Mouse (Mus musculus) embryonic facial prominence, embryonic 10.5 days (tissue): ENCODE data around the gene Foxred2. TPM values are rescaled to one million over a fixed set of nuclear protein-coding genes. Genes with fewer than 3 reads are reported as not detected.

Experiments used
- DNase-seq: peaks from one replicate; pipeline ENCODE4 v3.0.0-alpha.2; 2017; ENCODE audit warnings: low spot score
- H3K27ac ChIP-seq: fragments of 300-500 bp; sonication (generic); replicated peaks from 2 replicates; pipeline ENCODE4 v1.5.1; 2016; ENCODE audit warnings: mild to moderate bottlenecking
- H3K27me3 ChIP-seq: fragments of 300-500 bp; sonication (generic); replicated peaks from 2 replicates; pipeline ENCODE4 v1.6.1; 2016; ENCODE audit warnings: low read depth, mild to moderate bottlenecking; ENCODE audit not compliant: poor library complexity, severe bottlenecking
- H3K36me3 ChIP-seq: fragments of 300-500 bp; sonication (generic); replicated peaks from 2 replicates; pipeline ENCODE4 v1.6.1; 2016; ENCODE audit warnings: mild to moderate bottlenecking, moderate library complexity
- H3K4me1 ChIP-seq: fragments of 300-500 bp; sonication (generic); 2 replicates; pipeline ENCODE4 v1.6.1; 2016
- H3K4me3 ChIP-seq: fragments of 300-500 bp; sonication (generic); 2 replicates; pipeline ENCODE4 v1.5.1; 2016; ENCODE audit warnings: mild to moderate bottlenecking, moderate library complexity
- H3K9me3 ChIP-seq: fragments of 300-500 bp; sonication (generic); 2 replicates; pipeline ENCODE4 v1.6.1; 2016; ENCODE audit warnings: mild to moderate bottlenecking
- WGBS: fragments of 180-500 bp; shearing (Covaris S2); methylation state at CpG from one replicate; pipeline ENCODE4 v1.1.7; 2016; 5-methylcytosine and 5-hydroxymethylcytosine counted together
- polyA plus RNA-seq: library from polyadenylated mRNA; unstranded; fragments of >200 nt; fragmentation: Nextera tagmentation; extraction: Ambion mirVana; gene quantifications from 2 replicates; pipeline ENCODE4 v1.2.1, GENCODE M21; 2016

The Foxred2 gene
- polyA plus RNA-seq, 1 experiment from 2014 or later: 7.2 TPM

DNA sequence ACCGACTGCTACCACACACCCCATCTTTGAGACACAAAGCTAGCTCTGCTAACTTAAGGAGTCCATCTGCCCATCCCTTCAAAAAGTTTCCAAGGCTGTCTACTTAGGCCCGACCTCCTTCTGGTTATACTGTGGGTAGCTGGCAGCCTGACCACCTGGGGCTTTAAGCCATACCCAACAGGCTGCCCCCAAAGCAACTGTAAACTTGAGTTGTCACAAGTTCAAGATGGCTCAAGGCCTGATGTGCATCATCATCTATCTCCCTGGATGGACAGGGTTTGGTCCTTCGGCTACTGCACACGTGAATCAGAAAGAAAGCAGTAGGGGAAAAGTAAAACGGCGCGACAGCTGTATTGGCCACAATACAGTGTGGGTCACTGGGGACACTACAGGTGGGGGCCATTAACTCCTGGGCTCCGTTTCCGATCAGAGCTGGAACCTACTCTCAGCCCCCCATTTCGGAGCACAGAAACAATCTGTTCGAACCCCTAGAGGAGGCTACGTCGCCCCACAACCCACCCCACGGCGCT lies 13.5 kb upstream of the Foxred2 start:
- peak overlapping the region; percentile 99 for H3K27ac ChIP-seq
- peaks cover 20% of the 10 kb centered on the region for H3K4me1 ChIP-seq
- no peaks in the 10 kb centered on the region for H3K9me3 ChIP-seq
- no peaks in the 10 kb centered on the region for H3K27me3 ChIP-seq
- H3K4me3 ChIP-seq: peak overlapping the region; percentile 99
- peaks cover 43% of the 10 kb centered on the region for H3K36me3 ChIP-seq
- WGBS: 3% methylated on average over 15 of the region's 15 CpGs
- DNase-seq: no peak

DNA sequence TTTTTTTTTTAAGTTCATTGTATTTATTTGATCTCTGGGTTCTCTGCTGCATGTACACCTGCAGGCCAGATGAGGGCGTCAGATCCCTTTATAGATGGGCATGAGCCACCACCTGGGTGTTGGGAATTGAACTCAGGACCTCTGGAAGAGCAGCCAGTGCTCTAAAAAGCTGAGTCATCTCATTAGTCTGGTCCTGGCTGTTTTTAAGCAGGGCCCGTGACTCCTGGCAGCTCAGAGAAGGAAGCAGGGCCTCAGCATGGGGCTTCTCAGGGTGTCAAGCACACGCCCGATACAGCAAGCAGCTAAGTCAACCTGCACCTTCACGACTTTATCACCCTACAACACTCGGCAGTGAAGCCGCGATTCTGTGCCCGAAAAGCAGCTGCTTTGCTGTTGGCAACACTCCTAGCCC lies 8.6 kb upstream of the Foxred2 start:
- H3K27ac ChIP-seq: no peak overlapping the region
- no peaks in the 10 kb centered on the region for H3K27me3 ChIP-seq
- H3K4me1 ChIP-seq: peaks cover 12% of the 10 kb centered on the region
- no peak overlapping the region for H3K4me3 ChIP-seq
- WGBS: 89% methylated on average over 9 of the region's 9 CpGs
- no peak for DNase-seq
- H3K36me3 ChIP-seq: peaks cover 92% of the 10 kb centered on the region
- no peaks in the 10 kb centered on the region for H3K9me3 ChIP-seq

DNA sequence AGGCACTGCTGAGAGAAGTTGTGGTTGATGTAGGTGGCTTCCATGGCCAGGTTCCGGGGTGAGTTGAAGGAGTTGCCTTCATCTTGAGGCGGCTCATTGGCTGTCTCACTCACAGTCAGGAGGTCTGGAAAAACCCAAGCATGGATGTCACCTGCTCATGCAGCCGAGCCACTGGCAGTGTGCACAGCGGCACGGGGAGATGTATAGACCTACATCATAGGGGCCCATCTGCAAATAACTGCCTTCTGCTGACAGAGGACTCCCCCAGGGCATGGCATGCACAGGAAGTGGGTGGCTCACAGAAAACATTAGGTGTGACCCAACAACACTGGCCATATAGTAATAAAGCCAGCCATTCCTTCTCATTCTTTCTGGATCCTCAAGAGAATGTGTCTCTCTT lies 5.9 kb upstream of the Foxred2 start:
- Histone ChIP-seq H3K27me3 (no peaks in the 10 kb centered on the region), H3K9me3 (no peaks in the 10 kb centered on the region), H3K4me1 (no peaks in the 10 kb centered on the region; the same call in 1 of the 2 replicates), H3K4me3 (no peak overlapping the region), H3K27ac (no peak overlapping the region), H3K36me3 (peaks cover 96% of the 10 kb centered on the region)
- DNase-seq: no peak
- 94% methylated on average over 5 of the region's 5 CpGs for WGBS

DNA sequence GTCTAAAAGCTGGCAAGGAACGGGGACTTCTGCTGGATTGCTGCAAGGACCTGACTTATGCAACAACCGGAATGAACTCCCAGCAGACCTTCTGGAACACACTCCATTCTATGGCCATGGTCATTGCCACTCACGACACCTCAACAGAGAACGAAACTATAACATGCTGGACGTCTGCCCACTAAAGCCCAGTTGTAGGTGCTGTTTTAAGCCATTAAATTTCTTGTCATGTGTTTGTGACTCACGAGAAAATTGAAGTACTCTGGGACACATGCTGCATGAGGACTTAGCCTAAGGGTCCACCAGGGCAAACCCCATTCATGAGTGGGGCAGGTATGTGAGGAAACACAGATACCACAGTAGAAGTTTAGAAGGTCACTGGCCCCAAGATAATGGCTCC lies 4.2 kb upstream of the Foxred2 start:
- H3K4me3 ChIP-seq: no peak overlapping the region
- no peaks in the 10 kb centered on the region for H3K9me3 ChIP-seq
- no peak for DNase-seq
- no peak overlapping the region for H3K27ac ChIP-seq
- H3K4me1 ChIP-seq: peaks cover 15% of the 10 kb centered on the region
- peaks cover 9% of the 10 kb centered on the region for H3K27me3 ChIP-seq
- peaks cover 78% of the 10 kb centered on the region for H3K36me3 ChIP-seq
- WGBS: 95% methylated on average over 6 of the region's 6 CpGs

DNA sequence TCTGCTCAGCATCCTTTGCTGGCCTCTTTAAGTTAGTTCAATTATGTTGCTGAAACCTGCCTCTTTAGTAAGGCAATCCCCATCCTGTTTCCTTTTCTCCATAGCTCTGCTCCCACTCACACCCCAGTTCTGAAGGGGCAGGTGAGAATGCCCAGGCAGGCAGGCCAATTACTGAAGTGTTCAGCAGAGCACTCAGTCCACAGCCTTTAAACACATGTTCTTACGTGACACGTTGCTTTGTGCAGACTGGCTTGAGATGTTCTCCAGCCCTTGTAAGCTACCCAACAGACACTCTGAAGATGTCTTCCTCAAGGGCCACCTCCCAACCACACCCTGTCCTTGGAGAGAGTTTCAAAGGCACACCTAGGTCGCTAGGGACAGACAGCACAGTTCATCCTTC lies 1.5 kb upstream of the Foxred2 start:
- H3K36me3 ChIP-seq: peaks cover 57% of the 10 kb centered on the region
- H3K4me1 ChIP-seq: peaks cover 19% of the 10 kb centered on the region
- H3K27me3 ChIP-seq: peaks cover 30% of the 10 kb centered on the region
- H3K9me3 ChIP-seq: no peaks in the 10 kb centered on the region
- no peak overlapping the region for H3K27ac ChIP-seq
- DNase-seq: no peak
- 61% methylated on average over 3 of the region's 3 CpGs for WGBS
- no peak overlapping the region for H3K4me3 ChIP-seq

DNA sequence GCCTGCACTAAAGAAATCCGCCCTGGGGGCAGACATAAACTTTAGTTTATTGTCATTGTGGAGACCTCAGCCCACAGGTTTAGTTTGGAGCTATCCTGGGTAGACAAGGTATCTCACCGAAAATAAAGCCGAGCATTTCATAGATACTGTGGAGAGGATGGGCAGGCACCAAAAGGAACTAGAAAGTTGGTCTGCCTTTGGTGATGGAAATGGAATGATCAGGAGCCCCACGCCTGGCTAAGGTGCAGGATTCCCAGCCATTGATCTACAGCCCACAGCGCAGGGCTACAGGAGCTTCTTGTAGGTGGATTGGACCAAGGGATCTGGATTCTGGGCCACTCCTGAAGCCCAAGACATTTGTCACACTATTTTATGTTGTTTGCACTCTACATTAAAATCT lies 1.1 kb upstream of the Foxred2 start:
- Histone ChIP-seq H3K4me3 (0 out of 2 replicates have a peak overlapping the region, but pooled peaks have one; percentile 71), H3K27me3 (peaks cover 30% of the 10 kb centered on the region), H3K9me3 (no peaks in the 10 kb centered on the region), H3K4me1 (peaks cover 19% of the 10 kb centered on the region), H3K27ac (no peak overlapping the region), H3K36me3 (peaks cover 57% of the 10 kb centered on the region)
- WGBS: 48% methylated on average over 5 of the region's 5 CpGs
- no peak for DNase-seq

DNA sequence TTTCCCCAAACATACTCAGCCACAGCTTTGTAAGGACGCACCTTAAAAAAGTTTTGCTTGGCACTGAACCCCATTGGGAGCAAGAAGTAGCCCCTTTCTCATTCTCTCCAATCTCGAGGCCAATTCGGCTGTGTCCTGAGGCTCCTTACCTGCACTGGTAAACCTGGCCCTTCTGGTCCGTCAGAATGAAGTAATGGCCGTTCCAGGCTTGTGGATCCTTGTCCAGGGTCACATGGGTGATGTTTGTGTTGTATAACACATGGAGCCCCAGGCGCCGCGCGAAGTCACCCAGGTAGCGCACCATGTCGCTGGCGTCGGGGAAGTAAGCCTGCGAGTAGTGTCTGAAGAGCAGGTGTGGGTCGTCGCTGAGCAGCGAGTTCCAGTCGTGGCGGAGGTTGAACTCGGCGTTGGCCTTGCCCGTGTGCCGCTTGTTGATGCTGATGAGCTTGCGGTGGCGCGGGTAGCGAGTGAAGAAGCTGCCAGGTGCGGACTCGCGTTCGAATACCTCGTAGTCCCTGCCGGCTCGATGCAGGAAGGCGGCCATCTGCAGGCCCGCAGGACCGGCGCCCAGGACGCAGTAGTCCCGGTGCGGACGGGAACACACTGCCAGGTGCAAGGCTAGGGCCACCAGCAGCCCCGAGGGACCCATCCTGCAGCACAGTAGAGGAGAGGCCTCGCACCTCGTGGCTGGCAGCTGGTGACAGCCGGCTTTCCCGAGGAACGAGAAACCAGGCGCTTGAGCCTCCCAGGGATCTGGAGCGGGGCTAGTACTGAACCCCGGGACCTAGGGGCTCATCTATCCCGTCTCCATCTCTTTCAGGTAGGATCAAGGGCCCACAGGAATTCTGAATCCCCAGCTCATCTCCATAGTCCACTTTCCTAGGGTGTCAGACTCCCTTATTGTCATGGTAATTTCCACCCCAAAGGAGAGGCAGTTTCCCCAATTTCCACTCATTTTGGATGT lies 800 bp downstream of the Foxred2 start:
- H3K27ac ChIP-seq: peak overlapping the region; percentile 78
- peak overlapping the region; percentile 71 for H3K4me3 ChIP-seq
- H3K36me3 ChIP-seq: peaks cover 52% of the 10 kb centered on the region
- peak; percentile 47 for DNase-seq
- WGBS: 10% methylated on average over 52 of the region's 52 CpGs
- H3K27me3 ChIP-seq: peaks cover 30% of the 10 kb centered on the region
- H3K4me1 ChIP-seq: peaks cover 19% of the 10 kb centered on the region
- no peaks in the 10 kb centered on the region for H3K9me3 ChIP-seq

DNA sequence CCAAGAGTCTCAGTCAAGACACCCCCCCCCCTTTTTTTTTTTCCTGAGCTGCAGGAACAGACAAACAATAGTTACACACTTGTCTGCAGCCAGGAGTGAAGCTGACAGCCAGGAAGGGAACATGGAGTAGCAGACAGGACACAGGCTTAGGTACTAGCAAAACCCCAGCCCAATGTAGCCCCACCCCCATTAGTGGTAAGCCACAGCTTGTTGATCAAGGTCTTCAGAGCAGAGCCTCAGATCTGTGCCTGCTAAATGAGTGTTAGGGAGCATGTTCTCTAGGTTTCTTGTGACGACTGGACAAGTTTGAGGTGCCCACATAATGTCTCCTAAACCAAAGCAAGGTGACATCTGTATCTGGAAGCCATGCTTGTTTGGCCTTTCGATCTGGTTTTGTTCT lies 2.2 kb downstream of the Foxred2 start:
- Histone ChIP-seq H3K4me1 (peaks cover 19% of the 10 kb centered on the region), H3K4me3 (no peak overlapping the region), H3K9me3 (no peaks in the 10 kb centered on the region), H3K27me3 (peaks cover 30% of the 10 kb centered on the region), H3K27ac (no peak overlapping the region), H3K36me3 (peaks cover 46% of the 10 kb centered on the region)
- DNase-seq: no peak
- 93% methylated on average over 2 of the region's 2 CpGs for WGBS

DNA sequence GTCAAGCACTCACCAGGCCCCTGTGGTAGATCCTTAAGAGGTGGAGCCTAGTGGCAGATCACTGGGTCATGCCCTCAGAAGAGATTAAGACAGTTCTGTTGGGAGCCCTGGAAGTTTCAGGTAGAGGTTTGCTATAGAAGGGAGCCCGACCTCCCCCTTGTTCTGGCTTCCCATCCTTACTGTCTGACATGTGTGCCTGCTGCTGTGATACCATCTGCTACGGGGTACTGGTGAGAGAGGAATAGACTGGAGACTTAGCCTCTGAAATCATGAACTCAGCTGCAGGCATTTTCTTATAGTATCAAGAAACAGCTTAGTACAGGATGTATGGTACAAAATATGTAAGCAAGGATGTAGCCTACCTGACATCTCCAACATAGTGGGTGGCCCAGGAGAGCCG lies 3.6 kb downstream of the Foxred2 start:
- H3K4me3 ChIP-seq: no peak overlapping the region
- H3K36me3 ChIP-seq: peaks cover 41% of the 10 kb centered on the region
- no peak for DNase-seq
- H3K27me3 ChIP-seq: peaks cover 30% of the 10 kb centered on the region
- WGBS: 84% methylated on average over 3 of the region's 3 CpGs
- peaks cover 19% of the 10 kb centered on the region for H3K4me1 ChIP-seq
- no peaks in the 10 kb centered on the region for H3K9me3 ChIP-seq
- no peak overlapping the region for H3K27ac ChIP-seq

DNA sequence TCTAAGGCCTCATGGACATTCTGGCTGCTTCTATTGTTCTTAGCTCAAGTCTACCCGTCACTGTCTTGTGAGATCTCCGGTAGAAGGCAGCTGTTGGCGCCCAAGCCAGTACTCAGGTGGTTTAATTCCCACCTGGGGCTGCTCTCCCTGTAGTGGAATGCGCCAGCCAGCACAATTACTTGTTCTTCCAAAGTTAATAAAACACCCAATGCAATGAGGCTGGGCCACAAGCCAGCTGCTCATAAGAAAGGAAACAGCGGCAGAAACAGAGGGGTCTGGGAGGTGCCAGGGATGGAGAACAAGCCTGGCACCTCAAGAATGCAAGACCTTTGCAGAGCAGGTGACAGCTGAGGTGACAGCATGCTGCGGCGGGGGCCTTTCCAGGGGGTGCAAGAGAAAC lies 7.5 kb downstream of the Foxred2 start:
- H3K4me1 ChIP-seq: no peaks in the 10 kb centered on the region
- no peaks in the 10 kb centered on the region for H3K9me3 ChIP-seq
- H3K36me3 ChIP-seq: peaks cover 70% of the 10 kb centered on the region
- H3K4me3 ChIP-seq: no peak overlapping the region
- DNase-seq: no peak
- no peak overlapping the region for H3K27ac ChIP-seq
- 88% methylated on average over 7 of the region's 7 CpGs for WGBS
- peaks cover 5% of the 10 kb centered on the region; the same call in 1 of the 2 replicates for H3K27me3 ChIP-seq

DNA sequence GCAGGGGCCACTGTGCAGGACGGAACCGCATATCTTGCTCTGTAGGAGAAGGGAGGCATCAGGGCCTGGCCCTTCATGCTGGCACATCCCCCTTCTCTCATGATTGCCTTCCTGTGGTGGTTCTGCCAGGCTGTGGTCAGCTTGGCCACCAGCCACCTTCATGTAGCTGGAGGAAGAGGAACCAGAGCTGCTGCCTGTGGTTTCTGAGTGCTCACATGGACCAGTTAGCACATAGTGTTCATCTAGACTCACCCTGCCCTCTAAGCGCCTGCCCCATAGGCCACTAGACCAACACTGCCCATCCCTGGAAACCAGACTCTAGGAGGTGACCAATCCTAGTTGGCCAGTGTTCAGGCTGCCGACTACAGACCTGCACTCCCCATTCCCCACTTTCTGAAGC lies 10.8 kb downstream of the Foxred2 start:
- Histone ChIP-seq H3K36me3 (peaks cover 69% of the 10 kb centered on the region), H3K4me3 (no peak overlapping the region), H3K4me1 (no peaks in the 10 kb centered on the region), H3K27me3 (no peaks in the 10 kb centered on the region), H3K27ac (no peak overlapping the region), H3K9me3 (no peaks in the 10 kb centered on the region)
- WGBS: 87% methylated on average over 4 of the region's 4 CpGs
- DNase-seq: no peak

DNA sequence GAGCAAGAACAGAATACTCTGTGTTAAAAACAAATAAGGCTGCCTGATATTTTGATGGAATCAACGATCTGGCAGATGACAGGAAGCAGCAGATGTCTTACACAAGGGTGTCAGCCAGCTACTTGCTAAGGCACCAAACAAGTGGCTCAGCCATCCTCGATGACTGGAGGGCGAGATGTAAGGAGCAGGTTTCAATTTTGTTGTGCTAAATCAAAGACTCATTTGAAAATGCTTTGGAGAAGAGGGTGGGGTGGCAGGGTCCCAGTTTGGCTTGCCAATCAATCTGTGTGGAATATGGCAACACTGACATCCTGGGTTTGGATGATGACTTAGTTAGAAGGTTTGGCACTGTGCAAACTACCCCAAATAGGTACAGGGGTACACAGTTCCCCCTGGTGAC lies 15.0 kb downstream of the Foxred2 start:
- Histone ChIP-seq H3K9me3 (no peaks in the 10 kb centered on the region), H3K4me1 (no peaks in the 10 kb centered on the region), H3K27me3 (no peaks in the 10 kb centered on the region), H3K36me3 (peaks cover 39% of the 10 kb centered on the region), H3K27ac (no peak overlapping the region), H3K4me3 (no peak overlapping the region)
- DNase-seq: no peak
- WGBS: 83% methylated on average over 3 of the region's 3 CpGs

DNA sequence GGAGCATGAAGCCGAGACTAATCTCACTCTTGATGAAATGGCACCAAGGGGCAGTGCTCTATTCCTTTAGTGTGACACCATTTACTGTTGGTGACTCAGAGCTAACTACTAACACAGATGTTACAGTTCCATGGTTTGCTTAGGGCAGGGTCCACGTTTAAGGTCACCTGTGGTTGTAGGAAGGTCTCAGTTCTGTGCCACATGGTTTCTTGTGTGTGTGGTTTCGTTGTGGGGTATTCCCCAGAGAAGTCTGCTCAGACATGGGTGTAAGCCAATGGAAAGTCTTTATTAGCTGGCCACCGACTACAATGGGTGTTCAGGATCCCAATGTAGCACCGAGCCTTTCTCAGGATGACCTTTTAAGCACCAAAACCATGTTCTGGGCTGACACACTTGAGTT lies 18.0 kb downstream of the Foxred2 start:
- H3K4me1 ChIP-seq: peaks cover 9% of the 10 kb centered on the region
- no peak overlapping the region for H3K27ac ChIP-seq
- peaks cover 19% of the 10 kb centered on the region for H3K36me3 ChIP-seq
- DNase-seq: no peak
- H3K4me3 ChIP-seq: no peak overlapping the region
- no peaks in the 10 kb centered on the region for H3K27me3 ChIP-seq
- H3K9me3 ChIP-seq: no peaks in the 10 kb centered on the region
- 78% methylated on average over 5 of the region's 5 CpGs for WGBS
